Mouse (Mus musculus) embryonic facial prominence, embryonic 12.5 days (tissue): ENCODE data around the gene Zfp704. TPM values are rescaled to one million over a fixed set of nuclear protein-coding genes. Genes with fewer than 3 reads are reported as not detected.
A peak's percentile ranks its signal among the peaks of the same experiment; 100 is the strongest.

Experiments used
- ATAC-seq: fragments of 200-750 bp; cut with Nextera tagmentation; 2 replicates; pipeline ENCODE4 v1.8.0; 2017; ENCODE audit not compliant: insufficient number of reproducible peaks, insufficient read depth, low FRiP score, low TSS enrichment
- H3K27ac ChIP-seq: fragments of 300-500 bp; sonication (generic); 2 replicates; pipeline ENCODE4 v1.5.1; 2016; ENCODE audit warnings: mild to moderate bottlenecking
- H3K27me3 ChIP-seq: fragments of 300-500 bp; sonication (generic); 2 replicates; pipeline ENCODE4 v1.6.1; 2016; ENCODE audit warnings: mild to moderate bottlenecking, moderate library complexity
- H3K36me3 ChIP-seq: fragments of 300-500 bp; sonication (generic); 2 replicates; pipeline ENCODE4 v1.6.1; 2016; ENCODE audit warnings: mild to moderate bottlenecking
- H3K4me1 ChIP-seq: fragments of 300-500 bp; sonication (generic); 2 replicates; pipeline ENCODE4 v1.6.1; 2016
- H3K4me2 ChIP-seq: fragments of 300-500 bp; sonication (generic); replicated peaks from 2 replicates; pipeline ENCODE4 v1.6.1; 2016; ENCODE audit warnings: mild to moderate bottlenecking, moderate library complexity
- H3K4me3 ChIP-seq: fragments of 300-500 bp; sonication (generic); 2 replicates; pipeline ENCODE4 v1.5.1; 2016; ENCODE audit warnings: mild to moderate bottlenecking
- H3K9ac ChIP-seq: fragments of 300-500 bp; sonication (generic); 2 replicates; pipeline ENCODE4 v1.6.1; 2016; ENCODE audit warnings: mild to moderate bottlenecking, moderate library complexity
- H3K9me3 ChIP-seq: fragments of 300-500 bp; sonication (generic); 2 replicates; pipeline ENCODE4 v1.6.1; 2016; ENCODE audit warnings: mild to moderate bottlenecking, moderate library complexity
- WGBS: fragments of 180-500 bp; shearing (Covaris S2); methylation state at CpG from one replicate; pipeline ENCODE4 v1.1.7; 2016; 5-methylcytosine and 5-hydroxymethylcytosine counted together
- polyA plus RNA-seq: library from polyadenylated mRNA; unstranded; fragments of >200 nt; fragmentation: Nextera tagmentation; extraction: Ambion mirVana; gene quantifications from 2 replicates; pipeline ENCODE4 v1.2.1, GENCODE M21; 2016

Gene Zfp704
- polyA plus RNA-seq, 1 experiment from 2014 or later = 8.8 TPM

DNA sequence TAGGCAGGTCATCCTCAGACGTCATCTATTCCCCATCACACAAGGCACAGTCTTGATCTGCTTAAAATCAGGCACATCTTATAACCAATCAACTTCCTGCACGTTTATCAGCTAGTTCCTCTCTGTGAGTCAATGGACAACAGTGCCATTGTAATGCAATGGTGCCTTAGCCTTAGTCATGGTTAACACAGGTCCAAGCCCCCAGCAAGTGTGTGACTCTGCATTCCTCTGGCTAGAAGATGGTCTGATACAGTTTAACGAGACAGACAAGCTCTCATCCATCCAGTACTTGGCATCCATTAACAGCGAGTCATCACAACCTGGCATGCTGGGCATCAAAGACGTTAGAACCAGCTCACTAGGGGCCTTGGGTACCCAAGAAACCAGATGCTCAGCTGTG, 85.5 kb downstream of the Zfp704 start:
- ATAC-seq = no peak
- WGBS = 50% methylated on average over 5 of the region's 5 CpGs
- H3K4me2 ChIP-seq = no peak overlapping the region
- no peaks in the 10 kb centered on the region for H3K27me3 ChIP-seq
- no peak overlapping the region for H3K4me3 ChIP-seq
- no peak overlapping the region for H3K27ac ChIP-seq
- no peaks in the 10 kb centered on the region for H3K9me3 ChIP-seq
- peaks cover 42% of the 10 kb centered on the region for H3K4me1 ChIP-seq
- no peak overlapping the region for H3K9ac ChIP-seq
- no peaks in the 10 kb centered on the region for H3K36me3 ChIP-seq

DNA sequence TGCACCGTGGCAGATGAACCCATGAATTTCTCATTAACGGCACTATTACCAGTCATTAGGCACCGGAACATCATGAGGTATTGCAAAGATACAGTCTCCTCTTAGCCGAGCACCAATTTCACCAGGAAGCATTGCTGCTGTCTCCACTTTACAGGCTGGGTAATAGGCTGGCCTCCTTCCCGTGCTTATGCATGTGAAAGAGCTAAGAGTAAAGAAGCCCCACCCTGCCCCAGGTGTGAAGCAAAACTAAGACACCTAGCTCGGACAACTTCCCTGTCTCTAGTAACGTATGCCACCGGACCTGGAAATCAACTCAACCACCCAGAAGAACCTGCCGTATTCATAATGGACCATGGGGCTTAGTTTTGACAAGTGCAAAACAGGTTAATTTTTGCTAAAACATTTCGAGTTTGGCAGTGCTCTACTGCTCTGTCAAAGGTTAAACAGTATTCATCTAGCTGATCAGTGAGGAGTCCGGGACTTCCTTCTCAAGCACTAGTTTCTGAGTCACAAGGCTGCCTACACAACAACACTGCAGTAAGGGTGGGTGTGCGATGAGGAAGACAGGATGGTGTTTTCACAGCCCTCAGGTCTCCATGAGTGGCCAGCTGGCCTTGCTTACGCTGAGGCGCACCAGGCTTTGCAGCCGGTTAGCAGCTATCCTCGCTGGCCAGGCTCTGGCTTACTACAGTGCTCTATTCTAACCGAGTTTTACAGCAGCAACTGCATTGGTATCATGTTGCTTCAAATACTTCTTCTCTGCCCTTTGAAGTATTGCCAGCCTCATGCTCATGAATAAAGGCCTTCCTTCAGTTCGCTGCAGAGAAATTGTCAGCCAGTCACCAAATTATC, 86.6 kb downstream of the Zfp704 start:
- Histone ChIP-seq H3K27ac (peak overlapping the region; percentile 63; the same call in 1 of the 2 replicates), H3K4me1 (peaks cover 48% of the 10 kb centered on the region)
- 0 out of 2 replicates have a peak, but pooled peaks have one; percentile 32 for ATAC-seq

DNA sequence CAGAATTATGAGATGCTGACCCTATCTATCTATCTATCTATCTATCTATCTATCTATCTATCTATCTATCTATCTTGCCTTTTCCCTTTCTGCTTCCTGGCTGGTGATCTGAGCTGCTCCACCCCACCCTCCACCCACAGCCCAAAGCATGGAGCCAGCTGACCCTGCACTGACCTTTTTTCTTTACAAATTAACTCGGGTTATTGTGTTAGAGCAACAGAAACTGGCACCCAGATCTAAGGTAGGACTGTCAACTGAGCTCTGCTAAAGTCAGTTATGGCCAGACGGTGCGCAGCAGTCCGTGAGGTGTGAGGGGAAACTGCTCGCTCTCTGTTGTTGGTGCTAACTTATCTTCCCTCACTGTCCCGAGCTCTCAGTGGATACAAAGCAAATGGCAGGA, 87.9 kb downstream of the Zfp704 start:
- peaks cover 55% of the 10 kb centered on the region for H3K4me1 ChIP-seq
- WGBS = 64% methylated on average over 6 of the region's 6 CpGs
- H3K36me3 ChIP-seq = no peaks in the 10 kb centered on the region
- H3K27ac ChIP-seq = no peak overlapping the region
- H3K9ac ChIP-seq = no peak overlapping the region
- H3K27me3 ChIP-seq = no peaks in the 10 kb centered on the region
- H3K4me2 ChIP-seq = no peak overlapping the region
- no peak overlapping the region for H3K4me3 ChIP-seq
- no peak for ATAC-seq
- no peaks in the 10 kb centered on the region for H3K9me3 ChIP-seq

More for the DNA sequence above, 86.6 kb downstream of the Zfp704 start:
- H3K4me3 ChIP-seq = no peak overlapping the region
- H3K4me2 ChIP-seq = no peak overlapping the region
- H3K9ac ChIP-seq = no peak overlapping the region
- H3K36me3 ChIP-seq = no peaks in the 10 kb centered on the region
- no peaks in the 10 kb centered on the region for H3K27me3 ChIP-seq
- 53% methylated on average over 18 of the region's 18 CpGs for WGBS
- no peaks in the 10 kb centered on the region for H3K9me3 ChIP-seq

DNA sequence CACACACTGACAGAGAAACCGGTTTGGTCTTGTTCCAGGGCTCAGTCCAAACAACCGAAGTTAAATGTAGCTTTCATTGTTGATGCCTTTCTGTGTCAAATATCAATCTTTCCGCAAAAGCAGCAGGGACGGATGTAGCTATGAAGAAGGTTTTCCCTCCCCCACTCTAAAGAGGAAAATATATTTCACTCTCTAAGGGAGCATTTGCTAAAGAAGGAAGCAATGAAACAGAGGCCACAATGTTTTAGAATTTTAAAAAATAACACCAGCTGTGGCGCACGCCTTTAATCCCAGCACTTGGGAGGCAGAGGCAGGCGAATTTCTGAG, 89.2 kb downstream of the Zfp704 start:
- Histone ChIP-seq H3K4me2 (peak overlapping the region; percentile 26), H3K9me3 (no peaks in the 10 kb centered on the region), H3K9ac (no peak overlapping the region), H3K27ac (peak overlapping the region; percentile 84), H3K4me1 (peaks cover 65% of the 10 kb centered on the region), H3K4me3 (no peak overlapping the region), H3K27me3 (no peaks in the 10 kb centered on the region), H3K36me3 (no peaks in the 10 kb centered on the region)
- ATAC-seq = no peak; the same call in 1 of the 2 replicates
- WGBS = 35% methylated on average over 7 of the region's 7 CpGs

DNA sequence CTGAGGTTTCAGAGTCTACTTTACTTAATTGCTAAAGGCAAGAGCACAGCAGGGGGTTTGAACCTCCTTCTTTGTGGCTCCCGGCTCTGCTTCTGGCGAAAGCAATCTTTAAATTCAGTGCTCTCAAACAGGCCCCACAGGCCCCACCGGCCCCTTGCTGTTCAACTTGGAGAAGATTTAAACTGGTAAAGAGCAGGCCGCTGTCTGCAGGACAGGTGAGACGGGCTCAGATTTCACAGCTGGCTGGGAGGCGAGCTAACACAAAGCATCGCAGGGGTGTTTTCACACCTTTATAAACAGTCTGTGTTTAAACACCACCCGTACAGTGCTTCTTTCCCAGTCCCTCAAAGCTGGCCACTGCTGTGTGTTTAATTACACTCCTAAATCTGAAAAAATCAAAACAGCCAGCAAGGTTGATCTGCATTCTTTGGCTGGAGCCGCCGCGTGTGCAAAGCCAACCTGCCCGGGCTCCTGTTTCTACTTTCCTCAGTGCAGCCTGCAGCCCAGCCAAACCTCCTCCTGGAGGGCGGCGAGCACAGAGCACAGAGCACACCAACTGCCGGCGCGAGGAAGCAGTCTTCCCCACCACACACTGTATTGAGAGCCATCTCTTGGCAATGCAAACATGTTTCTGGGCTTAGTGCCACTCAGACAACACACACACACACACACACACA, 89.7 kb downstream of the Zfp704 start:
- Histone ChIP-seq H3K36me3 (no peaks in the 10 kb centered on the region), H3K9me3 (no peaks in the 10 kb centered on the region), H3K4me3 (no peak overlapping the region), H3K4me1 (peaks cover 68% of the 10 kb centered on the region), H3K27ac (peak overlapping the region; percentile 84), H3K27me3 (no peaks in the 10 kb centered on the region), H3K9ac (no peak overlapping the region), H3K4me2 (peak overlapping the region; percentile 26)
- 3% methylated on average over 17 of the region's 17 CpGs for WGBS
- ATAC-seq = peak; percentile 84

DNA sequence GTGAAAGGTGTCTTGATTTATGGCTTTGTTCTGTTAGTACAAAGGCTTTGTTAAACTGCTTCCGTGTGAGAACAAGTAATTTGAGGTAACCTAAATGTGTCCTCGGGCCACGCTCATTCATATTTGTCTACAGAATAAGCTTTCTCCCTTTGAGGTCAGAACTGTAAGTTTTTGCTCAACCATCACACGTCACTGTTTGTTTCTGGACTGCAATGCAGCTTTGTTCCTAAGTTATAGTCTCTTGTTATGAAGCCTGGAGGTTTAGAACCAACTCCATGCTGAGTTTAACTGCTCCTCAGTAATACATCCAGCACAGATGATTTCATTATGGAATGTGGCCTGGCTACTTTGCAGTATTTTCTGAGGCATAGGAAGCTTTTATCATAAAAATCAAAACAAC, 90.4 kb downstream of the Zfp704 start:
- peak overlapping the region; percentile 84 for H3K27ac ChIP-seq
- H3K4me3 ChIP-seq = no peak overlapping the region
- H3K36me3 ChIP-seq = no peaks in the 10 kb centered on the region
- no peaks in the 10 kb centered on the region for H3K27me3 ChIP-seq
- WGBS = 58% methylated on average over 4 of the region's 4 CpGs
- no peak overlapping the region for H3K4me2 ChIP-seq
- no peak for ATAC-seq
- no peak overlapping the region for H3K9ac ChIP-seq
- H3K4me1 ChIP-seq = peaks cover 66% of the 10 kb centered on the region
- no peaks in the 10 kb centered on the region for H3K9me3 ChIP-seq

DNA sequence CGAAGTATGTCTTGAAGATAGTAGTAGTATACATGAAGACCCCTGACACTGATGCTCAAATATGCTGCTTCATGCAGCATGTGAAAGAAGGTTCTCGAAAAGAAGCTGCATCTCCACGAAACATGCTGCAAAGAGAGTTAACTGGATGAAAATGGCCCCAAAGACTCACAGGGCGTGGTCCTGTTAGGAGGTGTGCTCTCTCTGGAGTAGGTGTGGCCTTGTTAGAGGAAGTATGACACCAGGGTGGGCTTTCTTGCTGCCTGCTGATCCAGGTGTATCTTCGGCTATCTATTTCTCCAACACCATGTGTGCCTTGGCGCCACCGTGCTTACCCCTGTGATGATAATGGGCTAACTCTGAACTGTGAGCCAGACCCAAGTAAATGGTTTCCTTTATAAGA, 90.9 kb downstream of the Zfp704 start:
- Histone ChIP-seq H3K27me3 (no peaks in the 10 kb centered on the region), H3K4me2 (no peak overlapping the region)

DNA sequence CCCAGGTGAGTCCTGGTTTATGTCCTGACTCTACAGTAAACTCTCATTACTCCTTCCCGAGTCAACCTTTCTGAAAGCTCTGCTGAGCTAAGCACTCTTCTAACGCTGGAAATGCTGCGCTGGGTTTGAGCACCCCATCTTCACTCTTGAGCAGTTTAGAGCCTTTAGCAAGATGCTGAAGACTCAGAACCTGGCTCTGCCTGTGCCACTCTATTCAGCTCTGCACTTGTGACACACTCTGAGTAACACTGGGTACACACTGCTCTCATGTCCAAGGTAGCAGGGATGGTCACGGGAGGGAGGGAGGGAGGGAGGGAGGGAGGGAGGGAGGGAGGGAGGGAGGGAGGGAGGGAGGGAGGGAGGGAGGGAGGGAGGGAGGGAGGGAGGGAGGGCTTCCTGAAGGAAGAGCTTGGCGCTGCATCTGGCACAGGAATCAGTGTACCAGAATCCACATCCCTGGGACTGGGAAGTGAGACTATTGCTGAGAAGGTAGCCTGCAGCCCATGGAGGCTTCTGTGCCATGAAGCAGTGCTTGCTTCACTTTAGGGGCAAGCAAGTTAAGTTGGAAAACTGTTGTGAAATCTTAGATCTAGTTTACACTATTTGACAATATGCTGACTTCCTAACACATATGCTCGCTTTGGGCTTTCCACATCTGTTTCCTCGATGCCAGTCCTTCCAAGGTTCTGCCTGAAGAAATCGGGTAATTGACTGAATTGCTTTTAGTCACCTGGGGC, 93.6 kb downstream of the Zfp704 start:
- ATAC-seq = no peak
- Histone ChIP-seq H3K36me3 (no peaks in the 10 kb centered on the region), H3K27ac (no peak overlapping the region), H3K4me1 (peaks cover 44% of the 10 kb centered on the region), H3K9me3 (no peaks in the 10 kb centered on the region), H3K27me3 (no peaks in the 10 kb centered on the region), H3K4me3 (no peak overlapping the region), H3K4me2 (no peak overlapping the region), H3K9ac (no peak overlapping the region)
- 54% methylated on average over 7 of the region's 8 CpGs for WGBS

More for the DNA sequence above, 90.9 kb downstream of the Zfp704 start:
- Histone ChIP-seq H3K9me3 (no peaks in the 10 kb centered on the region), H3K4me1 (peaks cover 65% of the 10 kb centered on the region), H3K4me3 (no peak overlapping the region), H3K36me3 (no peaks in the 10 kb centered on the region), H3K9ac (no peak overlapping the region), H3K27ac (peak overlapping the region; percentile 84; the same call in 1 of the 2 replicates)
- no peak for ATAC-seq
- WGBS = 91% methylated on average over 7 of the region's 7 CpGs

DNA sequence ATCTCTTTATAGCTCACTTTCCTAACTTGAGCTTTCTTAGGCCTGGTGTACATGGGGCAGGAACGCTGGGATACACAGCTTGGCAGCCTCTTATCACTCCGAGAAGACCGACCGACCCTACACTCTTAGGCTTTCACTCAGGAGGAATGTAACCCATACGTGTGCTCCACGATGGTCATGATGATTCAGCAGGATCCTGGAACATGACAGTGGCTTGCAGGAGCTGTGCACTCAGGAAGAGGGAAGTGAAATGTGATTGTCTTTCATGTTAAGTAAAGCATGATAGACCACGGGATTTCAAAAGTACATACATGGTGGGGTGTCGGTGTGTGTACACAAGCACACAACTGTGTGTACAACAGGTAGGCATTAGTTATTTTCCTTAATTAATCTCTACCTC, 94.4 kb downstream of the Zfp704 start:
- Histone ChIP-seq H3K36me3 (no peaks in the 10 kb centered on the region), H3K4me1 (peaks cover 37% of the 10 kb centered on the region), H3K27me3 (no peaks in the 10 kb centered on the region), H3K9ac (no peak overlapping the region), H3K27ac (no peak overlapping the region), H3K4me2 (no peak overlapping the region), H3K9me3 (no peaks in the 10 kb centered on the region), H3K4me3 (no peak overlapping the region)
- 77% methylated on average over 8 of the region's 8 CpGs for WGBS
- ATAC-seq = no peak

DNA sequence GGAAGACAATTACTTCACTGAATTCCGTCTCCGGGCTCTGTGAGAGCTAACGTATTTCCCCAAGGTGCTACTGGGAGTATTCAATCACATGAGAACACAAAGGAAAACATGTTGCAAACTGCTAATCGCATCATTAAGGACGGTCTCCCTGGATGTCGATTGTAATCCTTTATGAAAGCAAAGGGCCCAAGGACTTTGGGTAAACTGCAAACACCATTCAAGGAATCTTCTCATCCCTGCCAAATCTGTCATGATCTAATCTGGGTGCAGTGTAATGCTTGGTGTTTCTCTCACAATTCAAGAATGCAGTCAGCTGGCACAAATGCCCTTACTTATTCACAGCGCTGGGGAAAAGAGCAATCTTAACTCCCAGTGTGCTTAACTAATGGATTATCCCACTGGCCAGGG, 96.2 kb downstream of the Zfp704 start:
- Histone ChIP-seq H3K27me3 (no peaks in the 10 kb centered on the region), H3K4me3 (no peak overlapping the region)
- WGBS = 68% methylated on average over 7 of the region's 7 CpGs

DNA sequence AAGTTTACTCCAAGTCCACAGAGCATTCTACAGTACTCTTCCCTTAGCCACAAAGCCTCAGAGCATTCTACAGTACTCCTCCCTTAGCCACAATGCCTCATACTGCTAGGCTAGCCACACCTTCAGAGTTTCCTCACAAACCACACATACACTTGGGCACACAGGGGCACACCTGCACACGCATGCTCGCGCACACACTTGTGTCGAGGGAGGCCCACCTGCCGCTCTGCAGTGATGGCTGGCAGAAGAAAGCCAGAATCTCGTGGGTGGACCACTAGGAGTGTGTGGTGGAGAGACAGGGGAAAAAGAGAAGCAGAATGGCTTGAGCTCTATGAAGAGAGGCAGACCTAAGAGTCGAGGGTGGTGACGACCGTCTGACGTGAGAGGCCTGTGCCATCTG, 97.7 kb downstream of the Zfp704 start:
- WGBS = 95% methylated on average over 10 of the region's 10 CpGs
- Histone ChIP-seq H3K4me1 (0 out of 2 replicates have a peak, but pooled peaks cover 15% of the 10 kb centered on the region), H3K36me3 (no peaks in the 10 kb centered on the region), H3K4me2 (no peak overlapping the region), H3K9ac (no peak overlapping the region), H3K27ac (no peak overlapping the region), H3K27me3 (no peaks in the 10 kb centered on the region), H3K4me3 (no peak overlapping the region), H3K9me3 (no peaks in the 10 kb centered on the region)
- ATAC-seq = 0 out of 2 replicates have a peak, but pooled peaks have one; percentile 15

More for the DNA sequence above, 96.2 kb downstream of the Zfp704 start:
- H3K9me3 ChIP-seq = no peaks in the 10 kb centered on the region
- ATAC-seq = no peak
- no peak overlapping the region for H3K4me2 ChIP-seq
- no peaks in the 10 kb centered on the region for H3K36me3 ChIP-seq
- no peak overlapping the region for H3K9ac ChIP-seq
- 0 out of 2 replicates have a peak, but pooled peaks cover 20% of the 10 kb centered on the region for H3K4me1 ChIP-seq
- no peak overlapping the region for H3K27ac ChIP-seq
